Mouse (Mus musculus) CD4-positive, CD25-positive, alpha-beta regulatory T cell (primary cell): ENCODE data around the gene Kcnk10. TPM values are rescaled to one million over a fixed set of nuclear protein-coding genes. Genes with fewer than 3 reads are reported as not detected.

Experiments used
- polyA plus RNA-seq: library from polyadenylated mRNA; unstranded; fragments of 100-300 nt; shearing (Covaris generic); gene quantifications from one replicate; pipeline ENCODE4 v1.2.1, GENCODE M21; 2017

The Kcnk10 gene
- polyA plus RNA-seq = 0.10 TPM

DNA sequence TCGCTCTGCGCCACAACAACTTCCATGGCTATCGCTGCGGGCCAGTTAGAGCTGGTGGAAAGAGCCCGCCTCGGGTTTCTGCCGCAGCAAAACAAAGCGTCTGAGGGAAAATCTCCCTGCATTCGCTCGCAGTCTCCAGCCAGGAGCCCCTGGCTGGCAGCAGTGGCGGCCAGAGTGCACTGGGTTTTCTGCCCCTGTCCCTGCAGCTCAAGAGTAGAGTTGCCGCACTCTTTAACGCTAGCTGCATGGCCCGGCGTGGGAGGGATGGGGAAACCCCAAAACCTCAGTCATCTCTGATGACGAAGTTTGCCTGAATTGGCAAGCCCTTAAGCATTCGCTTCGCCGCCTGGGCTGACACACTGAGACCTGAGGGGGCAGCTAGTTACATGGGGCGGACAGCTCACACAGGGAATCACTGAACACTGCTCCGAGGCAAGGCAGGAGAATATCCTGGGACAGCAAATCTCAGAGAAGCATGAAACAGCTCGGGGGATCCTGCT, at the start of gene Kcnk10:
Gene Kcnk10, minus strand, starts transcription at position 450 of the 500 bp plus-strand sequence.

DNA sequence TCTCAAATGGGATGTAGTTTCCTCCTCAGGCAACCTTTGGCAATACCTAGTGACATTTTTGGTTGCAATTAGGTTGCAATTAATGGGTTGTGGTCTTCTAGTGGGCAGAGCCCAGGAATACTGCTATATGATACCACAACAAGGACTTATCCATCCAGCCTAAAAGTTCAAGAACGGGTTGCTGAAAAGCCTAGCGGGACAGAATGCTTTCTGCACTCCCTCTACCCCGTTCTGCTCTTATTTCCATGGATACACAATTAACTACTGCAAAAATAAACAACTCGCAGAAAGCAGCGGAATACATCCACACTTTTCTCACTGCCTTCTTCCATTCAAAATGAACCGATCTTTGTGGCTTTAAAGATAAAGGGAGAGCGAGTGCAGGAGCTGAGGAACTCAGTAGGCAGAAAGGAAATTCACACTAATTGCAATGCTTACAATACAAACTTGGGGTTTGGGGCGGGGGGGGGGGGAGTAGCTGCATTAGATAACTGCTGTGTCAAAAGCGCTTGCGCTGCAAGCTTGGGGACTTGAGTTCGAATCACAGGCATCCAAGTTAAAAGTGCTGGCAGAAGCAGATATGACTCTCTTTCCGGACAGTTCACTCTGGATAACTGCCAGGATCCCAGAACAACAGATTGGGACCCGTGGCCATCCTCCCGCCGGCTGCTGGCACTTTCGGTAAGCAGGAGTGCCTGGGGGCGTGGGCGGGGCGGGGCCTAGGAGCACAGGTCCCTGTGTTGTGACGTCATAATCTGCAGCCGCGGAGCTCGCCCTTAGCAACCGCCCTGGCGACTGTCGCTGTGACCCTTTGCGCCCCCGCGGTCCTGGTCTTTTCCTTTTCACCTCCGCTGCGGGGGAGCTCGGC, 49.5 kb upstream of the Kcnk10 start, which contains the start of gene Spata7:
Gene Spata7, plus strand, starts transcription at position 766 of the 868 bp plus-strand sequence.

Other genes starting within 250 kb of the Kcnk10 start
- gene Spata7, start 49.8 kb upstream of the Kcnk10 start, polyA plus RNA-seq = 1.2 TPM
- gene Ptpn21, start 159.1 kb upstream of the Kcnk10 start, polyA plus RNA-seq = 4.6 TPM
- 150 TPM for gene Zc3h14, start 168.7 kb upstream of the Kcnk10 start, polyA plus RNA-seq